Mouse (Mus musculus) adrenal gland, adult 10 weeks (tissue): Measurements from ENCODE around the gene Fmo9. TPM values are rescaled to one million over a fixed set of nuclear protein-coding genes. Genes with fewer than 3 reads are reported as not detected.

Source experiments
- polyA plus RNA-seq: library from polyadenylated mRNA; stranded (reverse); fragments of 350-450 nt; fragmentation: Illumina TruSeq; extraction: RNeasy Lipid Tissue Mini Kit (QIAGEN cat#74804); gene quantifications from one replicate; pipeline ENCODE4 v1.2.3, GENCODE M21; 2014; ENCODE audit warnings: low read depth, low replicate concordance

Fmo9 gene
- polyA plus RNA-seq: not detected

DNA sequence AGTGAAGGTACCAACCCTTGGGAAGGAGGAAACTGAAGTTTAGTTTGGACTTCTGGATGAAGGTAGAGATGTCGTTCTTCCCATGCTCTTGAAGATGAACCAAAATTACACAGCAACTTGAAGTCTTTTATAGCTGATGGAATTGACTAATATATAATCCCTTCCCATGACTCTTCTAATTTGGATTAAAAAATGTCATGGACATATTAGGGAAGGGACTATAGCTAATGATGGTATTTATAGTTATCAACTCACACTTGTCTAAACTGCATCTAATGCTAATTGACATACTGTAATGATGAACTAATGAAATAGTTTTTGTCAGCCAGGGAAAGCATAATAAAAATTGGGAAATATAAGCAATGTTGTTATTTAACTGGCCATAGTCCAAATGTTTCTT, at the start of gene Fmo9:
Fmo9 (minus strand) TSS at position 101 of the 400 bp plus-strand sequence.

DNA sequence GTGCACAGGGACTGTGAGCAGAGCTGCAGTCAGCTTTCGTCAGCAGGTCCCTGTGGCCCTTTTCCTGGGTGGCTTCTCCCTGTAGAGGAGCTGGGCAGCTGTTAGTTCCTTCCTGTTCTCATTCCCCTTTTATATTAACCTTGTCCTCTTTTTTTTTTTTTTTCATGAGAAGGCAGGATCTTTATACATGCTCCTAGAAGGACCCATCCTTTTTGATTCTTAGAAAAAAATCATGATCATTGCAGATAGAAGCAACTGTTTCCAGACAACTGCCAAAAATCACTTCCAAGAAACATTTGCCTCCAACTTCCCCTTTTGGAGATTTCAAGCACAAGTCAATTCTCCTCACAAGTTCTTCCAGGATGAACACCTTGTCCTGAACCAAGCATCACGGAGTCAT, 34.1 kb downstream of the Fmo9 start, which contains the start of gene Gm4847:
Gm4847 (minus strand) TSS at position 101 of the 400 bp plus-strand sequence.

Other genes starting within 250 kb of the Fmo9 start
- 0.64 TPM for gene Gm4846, start 184.3 kb downstream of the Fmo9 start, polyA plus RNA-seq
- not detected for gene Gm4847, start 34.2 kb downstream of the Fmo9 start, polyA plus RNA-seq